Mouse (Mus musculus) frontal cortex, postnatal 10 days (tissue): ENCODE results near the gene Nkapd1.

Experiments
- DNase-seq, 2 experiments: peaks; one replicate each; pipeline ENCODE4 v3.0.0; 2022; ENCODE audit warnings: low spot score in 2 of 2, mixed read lengths in 1 of 2

The Nkapd1 gene

DNA sequence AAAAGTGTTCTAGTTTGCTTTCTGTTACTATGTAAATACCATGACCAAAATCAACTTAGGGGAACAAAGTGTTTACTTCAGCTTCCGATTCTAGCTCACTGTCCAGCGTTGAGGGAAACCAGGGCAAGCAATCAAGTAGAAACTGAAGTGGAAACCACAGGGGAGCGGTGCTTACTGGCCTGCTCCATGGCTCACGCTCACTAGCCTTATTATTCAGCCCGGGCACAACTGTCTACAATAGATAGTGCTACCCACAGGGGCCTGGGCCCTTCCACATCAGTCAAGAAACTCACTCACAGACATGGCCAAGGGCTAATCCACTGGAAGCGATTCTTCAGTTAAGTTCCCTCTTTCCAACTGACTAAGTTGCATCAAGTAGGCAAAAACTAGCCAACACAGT is 15.7 kb downstream of the Nkapd1 start:
- DNase-seq = no peak

DNA sequence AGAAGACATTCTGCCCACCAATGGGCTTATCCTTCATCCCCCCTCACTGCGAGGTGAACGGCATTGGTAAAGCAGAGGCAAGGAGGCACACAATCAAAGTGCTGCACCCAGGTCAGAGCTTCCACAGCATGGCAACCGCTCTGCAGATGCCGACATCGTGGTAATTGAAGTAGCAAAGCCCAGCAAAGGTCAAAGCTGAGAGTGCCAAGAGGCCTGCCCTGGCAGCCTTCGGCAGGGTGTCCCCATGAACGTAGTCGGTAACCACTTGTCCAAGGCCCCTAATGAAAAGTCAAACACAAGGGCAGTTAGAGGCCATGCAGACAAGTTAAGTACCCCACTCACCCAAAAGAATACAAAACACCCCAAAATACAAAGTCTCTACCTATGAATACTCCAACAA is 20.3 kb downstream of the Nkapd1 start:
- DNase-seq = no peak

- DNase-seq = no peak
Measured at GRCm38 (mm10) chr9:50594794-50595417, 22.4 kb downstream of the Nkapd1 start.

- no peak for DNase-seq
Measured at GRCm38 (mm10) chr9:50593544-50593943, 23.7 kb downstream of the Nkapd1 start.

DNA sequence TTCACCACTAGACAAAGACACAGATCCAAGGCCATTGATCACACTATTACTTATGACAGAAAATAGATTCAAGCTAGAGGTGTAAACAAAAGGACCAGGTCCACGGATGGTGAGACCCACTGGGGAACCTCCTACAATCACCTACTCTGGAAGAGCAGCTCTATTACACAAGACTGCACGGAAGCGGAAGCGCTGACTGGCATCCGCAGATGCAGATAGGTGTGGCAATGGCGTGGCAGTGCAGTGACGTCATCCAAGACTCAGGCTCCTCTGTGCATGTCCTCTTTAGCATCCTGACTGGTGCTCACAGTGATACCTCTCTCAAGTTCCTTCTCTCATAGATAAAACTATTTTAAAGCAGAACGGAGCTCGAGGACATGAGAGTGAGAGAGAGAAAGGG is 24.3 kb downstream of the Nkapd1 start:
- no peak for DNase-seq

- DNase-seq = no peak
Measured at GRCm38 (mm10) chr9:50590856-50591518, 26.3 kb downstream of the Nkapd1 start.

- DNase-seq = no peak
Measured at GRCm38 (mm10) chr9:50586955-50587354, 30.3 kb downstream of the Nkapd1 start.

DNA sequence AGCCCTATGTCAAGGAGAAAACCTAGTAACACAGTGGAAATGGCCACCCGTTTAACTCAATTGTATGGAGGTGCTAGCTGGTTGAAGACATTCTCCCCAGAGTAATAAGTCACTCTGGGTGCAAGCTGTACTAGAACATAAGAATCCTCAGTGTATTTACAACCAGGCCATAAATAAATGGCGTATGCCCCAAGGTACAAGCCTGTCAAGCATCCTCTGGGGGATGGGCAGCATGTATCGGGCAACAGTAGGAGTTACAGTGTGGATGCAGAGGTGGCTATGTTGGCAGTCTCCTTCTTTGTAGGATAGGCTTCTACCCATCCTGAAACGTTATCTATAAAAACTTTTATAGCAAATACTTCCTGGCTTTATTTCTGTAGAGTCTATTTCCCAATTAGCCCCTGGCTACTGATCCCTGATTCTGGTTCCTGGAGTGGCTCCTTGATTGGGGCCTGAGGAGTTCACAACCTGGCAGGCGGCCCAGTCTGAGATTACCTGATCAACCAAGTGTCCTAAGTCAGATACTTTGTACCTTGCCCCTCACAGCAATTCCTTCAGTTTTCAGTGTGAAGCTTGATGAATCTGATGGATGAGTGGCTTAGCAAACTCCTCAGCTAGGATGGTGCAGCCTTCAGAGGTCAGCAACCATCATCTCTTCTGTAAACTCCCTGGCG is 32.0 kb downstream of the Nkapd1 start:
- DNase-seq = no peak

GRCm38 (mm10) chr9:50580370-50580769 is 36.9 kb downstream of the Nkapd1 start:
- DNase-seq = no peak

- no peak for DNase-seq
Measured at GRCm38 (mm10) chr9:50569599-50570525, 47.4 kb downstream of the Nkapd1 start.

GRCm38 (mm10) chr9:50567881-50568280 is 49.4 kb downstream of the Nkapd1 start:
- DNase-seq = no peak

DNA sequence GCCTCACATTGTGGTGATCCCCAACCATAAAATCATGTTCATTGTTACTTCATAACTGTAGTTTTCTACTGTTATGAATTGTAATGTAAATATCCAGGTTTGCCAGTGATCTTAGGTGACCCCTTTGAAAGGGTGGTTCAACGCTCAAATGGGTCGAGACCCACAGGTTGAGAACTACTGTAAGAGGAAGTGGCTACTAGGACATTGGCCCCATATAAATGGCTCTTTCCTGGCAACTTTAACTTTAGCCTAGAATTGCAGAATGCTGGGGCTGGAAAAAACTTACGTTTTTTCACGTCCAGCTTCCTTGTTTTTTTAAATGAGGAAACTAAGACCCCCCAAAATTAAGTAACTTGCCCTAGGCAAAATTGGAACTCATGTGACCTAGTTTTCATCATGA is 49.9 kb downstream of the Nkapd1 start:
- no peak for DNase-seq

- no peak for DNase-seq
Measured at GRCm38 (mm10) chr9:50565940-50566339, 51.3 kb downstream of the Nkapd1 start.

DNA sequence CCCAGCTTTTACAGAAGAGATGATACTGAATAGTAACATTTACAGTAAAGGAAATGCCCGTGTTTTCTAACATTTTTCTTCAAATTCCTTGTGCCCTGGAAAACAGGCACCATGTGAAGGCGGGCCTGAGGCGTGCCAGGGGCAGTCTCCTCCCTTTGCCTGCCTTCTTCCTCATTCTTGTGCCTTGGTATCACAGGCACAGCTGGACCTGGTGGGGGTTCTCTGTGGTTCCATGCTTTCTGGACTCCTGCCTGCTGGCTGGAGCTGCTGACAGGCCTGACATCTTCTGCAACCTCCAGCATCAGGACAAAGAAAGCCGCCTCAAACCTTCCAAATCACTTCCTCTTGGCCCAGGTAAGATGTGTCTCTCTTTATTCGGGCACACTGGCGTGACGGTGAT is 52.1 kb downstream of the Nkapd1 start:
- DNase-seq = no peak

GRCm38 (mm10) chr9:50561918-50562360 is 55.3 kb downstream of the Nkapd1 start:
- DNase-seq = no peak

DNA sequence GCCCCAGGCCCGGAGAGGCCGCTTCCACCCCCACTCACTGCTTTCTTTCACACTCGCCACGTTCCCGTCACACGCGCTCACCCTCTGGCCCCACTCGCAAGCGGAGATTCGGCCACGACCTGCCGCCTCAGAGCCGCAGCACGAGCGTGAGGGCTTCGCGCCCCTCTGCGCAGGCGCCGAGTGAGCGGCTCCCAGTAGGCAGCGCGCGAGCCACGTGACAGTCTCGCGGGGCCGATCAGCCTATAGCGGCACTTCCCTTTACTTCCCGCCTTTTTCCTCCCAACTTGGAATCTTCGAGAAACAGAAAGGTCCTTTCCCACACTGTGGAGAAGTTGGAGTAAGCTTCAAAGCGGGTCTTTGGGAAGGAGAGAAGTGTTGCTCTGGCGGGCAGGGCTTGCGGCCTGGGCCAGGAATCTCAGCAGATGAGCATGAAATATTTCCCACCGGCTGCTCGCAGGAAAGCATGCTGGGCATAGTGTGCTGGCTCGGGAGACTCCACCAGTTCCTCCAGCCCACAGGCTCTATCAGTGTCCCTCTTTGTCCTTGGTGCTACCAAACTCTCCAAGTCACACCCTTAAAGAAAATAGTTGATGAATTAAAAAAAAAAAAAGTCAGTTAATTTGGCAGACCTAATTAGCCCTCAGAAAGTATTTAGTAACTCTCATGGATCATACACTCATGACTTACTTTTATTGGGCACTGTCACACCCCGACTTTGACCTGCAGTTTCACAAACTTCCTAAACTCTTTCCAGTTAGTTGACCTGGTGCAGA is 55.9 kb downstream of the Nkapd1 start, which contains the start of gene Tex12:
Tex12 (minus strand) TSS at position 181 of the 773 bp plus-strand sequence.
- no peak for DNase-seq
